Mouse (Mus musculus): ENCODE data around the gene Gja5. TPM values are rescaled to one million over a fixed set of nuclear protein-coding genes. Genes with fewer than 3 reads are reported as not detected.

The Gja5 gene
- polyA plus RNA-seq, 1 experiment from 2014 or later = 2.9 TPM

GRCm38 (mm10) chr3:96905592-96905991 lies 1.1 kb downstream of the Gja5 start:
- WGBS = 46% methylated on average over 9 of the region's 9 CpGs
- no peak overlapping the region for H3K27ac ChIP-seq (ENCODE audit: low read length)
- H3K4me3 ChIP-seq (replicated peaks; ENCODE audit: low read length) = peak overlapping the region; percentile 60
- ATAC-seq = peak; percentile 43
- no peaks in the 10 kb centered on the region for H3K36me3 ChIP-seq (ENCODE audit: control insufficient read depth, insufficient read depth)
- peaks cover 9% of the 10 kb centered on the region; the same call in 1 of the 2 replicates for H3K27me3 ChIP-seq (replicated peaks; ENCODE audit: control insufficient read depth, insufficient read depth, low read length)
- no peaks in the 10 kb centered on the region for H3K9me3 ChIP-seq (ENCODE audit: control insufficient read depth, low read length)
- H3K4me1 ChIP-seq (replicated peaks; ENCODE audit: control insufficient read depth, insufficient read depth, low read length) = peaks cover 9% of the 10 kb centered on the region; the same call in 1 of the 2 replicates
- H3K9ac ChIP-seq (replicated peaks; ENCODE audit: low read depth, low read length) = peak overlapping the region; percentile 75
- H3K4me2 ChIP-seq (ENCODE audit: low read length) = peak overlapping the region; percentile 60

- H3K27ac ChIP-seq (ENCODE audit: low read length) = no peak overlapping the region
- H3K9me3 ChIP-seq (ENCODE audit: control insufficient read depth, low read length) = no peaks in the 10 kb centered on the region
- no peak overlapping the region for H3K9ac ChIP-seq (replicated peaks; ENCODE audit: low read depth, low read length)
- H3K36me3 ChIP-seq (ENCODE audit: control insufficient read depth, insufficient read depth) = no peaks in the 10 kb centered on the region
- H3K4me1 ChIP-seq (replicated peaks; ENCODE audit: control insufficient read depth, insufficient read depth, low read length) = no peaks in the 10 kb centered on the region
- ATAC-seq = no peak
- no peak overlapping the region for H3K4me2 ChIP-seq (ENCODE audit: low read length)
- no peak overlapping the region for H3K4me3 ChIP-seq (replicated peaks; ENCODE audit: low read length)
- H3K27me3 ChIP-seq (replicated peaks; ENCODE audit: control insufficient read depth, insufficient read depth, low read length) = no peaks in the 10 kb centered on the region
- WGBS = 81% methylated on average over 7 of the region's 7 CpGs
Measured at GRCm38 (mm10) chr3:96920991-96921390, 16.5 kb downstream of the Gja5 start.

- no peak overlapping the region for H3K4me3 ChIP-seq (replicated peaks; ENCODE audit: low read length)
- H3K27ac ChIP-seq (ENCODE audit: low read length) = no peak overlapping the region
- ATAC-seq = no peak
- WGBS = 80% methylated on average over 4 of the region's 4 CpGs
- no peaks in the 10 kb centered on the region for H3K9me3 ChIP-seq (ENCODE audit: control insufficient read depth, low read length)
- H3K27me3 ChIP-seq (replicated peaks; ENCODE audit: control insufficient read depth, insufficient read depth, low read length) = no peaks in the 10 kb centered on the region
- H3K4me2 ChIP-seq (ENCODE audit: low read length) = no peak overlapping the region
- H3K4me1 ChIP-seq (replicated peaks; ENCODE audit: control insufficient read depth, insufficient read depth, low read length) = no peaks in the 10 kb centered on the region
- no peak overlapping the region for H3K9ac ChIP-seq (replicated peaks; ENCODE audit: low read depth, low read length)
- H3K36me3 ChIP-seq (ENCODE audit: control insufficient read depth, insufficient read depth) = no peaks in the 10 kb centered on the region
Measured at GRCm38 (mm10) chr3:96924631-96925030, 20.1 kb downstream of the Gja5 start.

GRCm38 (mm10) chr3:96925920-96926319 lies 21.4 kb downstream of the Gja5 start, which contains the start of gene Gja8:
Gja8 (minus strand) TSS chr3:96926020.
- Histone ChIP-seq H3K9me3 (ENCODE audit: control insufficient read depth, low read length) (no peaks in the 10 kb centered on the region), H3K9ac (replicated peaks; ENCODE audit: low read depth, low read length) (no peak within 1 kb of the TSS), H3K4me3 (replicated peaks; ENCODE audit: low read length) (no peak within 1 kb of the TSS), H3K27me3 (replicated peaks; ENCODE audit: control insufficient read depth, insufficient read depth, low read length) (no peaks in the 10 kb centered on the region), H3K27ac (ENCODE audit: low read length) (no peak within 1 kb of the TSS), H3K4me2 (ENCODE audit: low read length) (no peak within 1 kb of the TSS), H3K36me3 (ENCODE audit: control insufficient read depth, insufficient read depth) (no peaks in the 10 kb centered on the region), H3K4me1 (replicated peaks; ENCODE audit: control insufficient read depth, insufficient read depth, low read length) (peaks cover 2% of the 10 kb centered on the region)
- ATAC-seq = no peak
- 74% methylated on average over 6 of the region's 6 CpGs for WGBS

GRCm38 (mm10) chr3:96931261-96931681 lies 26.8 kb downstream of the Gja5 start:
- WGBS = 3% methylated on average over 5 of the region's 5 CpGs
- H3K27ac ChIP-seq (ENCODE audit: low read length) = no peak overlapping the region
- 0 out of 2 replicates have a peak, but pooled peaks have one; percentile 38 for ATAC-seq
- H3K4me2 ChIP-seq (ENCODE audit: low read length) = peak overlapping the region; percentile 14; the same call in 1 of the 2 replicates
- no peak overlapping the region for H3K4me3 ChIP-seq (replicated peaks; ENCODE audit: low read length)
- no peaks in the 10 kb centered on the region for H3K36me3 ChIP-seq (ENCODE audit: control insufficient read depth, insufficient read depth)
- peaks cover 8% of the 10 kb centered on the region for H3K4me1 ChIP-seq (replicated peaks; ENCODE audit: control insufficient read depth, insufficient read depth, low read length)
- H3K27me3 ChIP-seq (replicated peaks; ENCODE audit: control insufficient read depth, insufficient read depth, low read length) = no peaks in the 10 kb centered on the region
- H3K9ac ChIP-seq (replicated peaks; ENCODE audit: low read depth, low read length) = no peak overlapping the region
- H3K9me3 ChIP-seq (ENCODE audit: control insufficient read depth, low read length) = no peaks in the 10 kb centered on the region

- Histone ChIP-seq H3K4me1 (replicated peaks; ENCODE audit: control insufficient read depth, insufficient read depth, low read length) (peaks cover 13% of the 10 kb centered on the region), H3K9ac (replicated peaks; ENCODE audit: low read depth, low read length) (no peak overlapping the region), H3K36me3 (ENCODE audit: control insufficient read depth, insufficient read depth) (no peaks in the 10 kb centered on the region), H3K9me3 (ENCODE audit: control insufficient read depth, low read length) (no peaks in the 10 kb centered on the region), H3K27ac (ENCODE audit: low read length) (no peak overlapping the region), H3K27me3 (replicated peaks; ENCODE audit: control insufficient read depth, insufficient read depth, low read length) (no peaks in the 10 kb centered on the region), H3K4me2 (ENCODE audit: low read length) (no peak overlapping the region), H3K4me3 (replicated peaks; ENCODE audit: low read length) (no peak overlapping the region)
- no peak for ATAC-seq
- 10% methylated on average over 6 of the region's 6 CpGs for WGBS
Measured at GRCm38 (mm10) chr3:96936241-96936640, 31.7 kb downstream of the Gja5 start.

GRCm38 (mm10) chr3:96937606-96938005 lies 33.1 kb downstream of the Gja5 start:
- Histone ChIP-seq H3K4me3 (replicated peaks; ENCODE audit: low read length) (no peak overlapping the region), H3K4me1 (replicated peaks; ENCODE audit: control insufficient read depth, insufficient read depth, low read length) (peaks cover 10% of the 10 kb centered on the region), H3K27ac (ENCODE audit: low read length) (no peak overlapping the region), H3K27me3 (replicated peaks; ENCODE audit: control insufficient read depth, insufficient read depth, low read length) (no peaks in the 10 kb centered on the region), H3K36me3 (ENCODE audit: control insufficient read depth, insufficient read depth) (no peaks in the 10 kb centered on the region), H3K4me2 (ENCODE audit: low read length) (no peak overlapping the region), H3K9me3 (ENCODE audit: control insufficient read depth, low read length) (no peaks in the 10 kb centered on the region), H3K9ac (replicated peaks; ENCODE audit: low read depth, low read length) (no peak overlapping the region)
- peak; percentile 79 for ATAC-seq
- 12% methylated on average over 5 of the region's 5 CpGs for WGBS

- Histone ChIP-seq H3K4me3 (replicated peaks; ENCODE audit: low read length) (peak overlapping the region; percentile 18), H3K27me3 (replicated peaks; ENCODE audit: control insufficient read depth, insufficient read depth, low read length) (no peaks in the 10 kb centered on the region), H3K27ac (ENCODE audit: low read length) (no peak overlapping the region), H3K4me1 (replicated peaks; ENCODE audit: control insufficient read depth, insufficient read depth, low read length) (peaks cover 10% of the 10 kb centered on the region), H3K36me3 (ENCODE audit: control insufficient read depth, insufficient read depth) (no peaks in the 10 kb centered on the region), H3K4me2 (ENCODE audit: low read length) (peak overlapping the region; percentile 38), H3K9me3 (ENCODE audit: control insufficient read depth, low read length) (no peaks in the 10 kb centered on the region), H3K9ac (replicated peaks; ENCODE audit: low read depth, low read length) (no peak overlapping the region)
- 10% methylated on average over 11 of the region's 11 CpGs for WGBS
- peak; percentile 87 for ATAC-seq
Measured at GRCm38 (mm10) chr3:96938738-96939137, 34.2 kb downstream of the Gja5 start.

- WGBS = 88% methylated on average over 2 of the region's 2 CpGs
- ATAC-seq = no peak
- no peak overlapping the region for H3K4me2 ChIP-seq (ENCODE audit: low read length)
- peaks cover 4% of the 10 kb centered on the region for H3K4me1 ChIP-seq (replicated peaks; ENCODE audit: control insufficient read depth, insufficient read depth, low read length)
- H3K27ac ChIP-seq (ENCODE audit: low read length) = no peak overlapping the region
- no peaks in the 10 kb centered on the region for H3K9me3 ChIP-seq (ENCODE audit: control insufficient read depth, low read length)
- no peaks in the 10 kb centered on the region for H3K36me3 ChIP-seq (ENCODE audit: control insufficient read depth, insufficient read depth)
- no peak overlapping the region for H3K9ac ChIP-seq (replicated peaks; ENCODE audit: low read depth, low read length)
- H3K4me3 ChIP-seq (replicated peaks; ENCODE audit: low read length) = no peak overlapping the region
- H3K27me3 ChIP-seq (replicated peaks; ENCODE audit: control insufficient read depth, insufficient read depth, low read length) = no peaks in the 10 kb centered on the region
Measured at GRCm38 (mm10) chr3:96942706-96943105, 38.2 kb downstream of the Gja5 start.
